Mouse (Mus musculus): ENCODE data around the gene Vmn1r88. TPM values are rescaled to one million over a fixed set of nuclear protein-coding genes. Genes with fewer than 3 reads are reported as not detected.
"Not testable (repeated sequence)": the region's sequence is repeated elsewhere in the genome, so short reads cannot be mapped to it uniquely, and the experiment has no call there.

The Vmn1r88 gene
- total RNA-seq (2014; rRNA removed) (not detected in 2 replicates), polyA plus RNA-seq (2012; rRNA removed) (not detected in 2 replicates)

DNA sequence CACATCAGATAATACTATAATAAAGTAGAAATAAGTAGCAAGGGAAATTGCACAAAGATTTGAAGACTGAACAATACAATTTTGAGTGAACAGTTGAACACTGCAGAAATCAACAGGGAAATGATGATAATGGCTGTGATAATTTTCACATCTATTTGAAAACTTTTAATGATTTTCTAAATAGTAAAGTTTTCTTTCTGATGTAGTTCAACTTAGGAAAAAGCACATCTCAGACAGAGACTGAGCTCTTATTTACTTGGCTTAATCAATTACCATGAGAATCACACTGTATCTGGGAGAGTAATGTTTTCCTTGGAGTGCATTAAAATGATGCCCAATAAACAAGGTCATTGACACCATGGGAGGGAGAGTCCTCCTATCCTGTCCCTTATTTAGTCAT, at the start of gene Vmn1r88:
Gene Vmn1r88, plus strand, starts transcription at position 301 of the 400 bp plus-strand sequence.
- Histone ChIP-seq H3K36me3 (ENCODE audit: control insufficient read depth, insufficient read depth, low read length) (no peaks in the 10 kb centered on the region), H3K27me3 (ENCODE audit: control insufficient read depth, insufficient read depth, low read length) (no peaks in the 10 kb centered on the region), H3K79me2 (ENCODE audit: control insufficient read depth, insufficient read depth, low read length) (no peaks in the 10 kb centered on the region), H3K27ac (replicated peaks; ENCODE audit: insufficient read depth, low read depth, low read length) (no peak within 1 kb of the TSS), H3K4me3 (ENCODE audit: insufficient read depth, low read depth, low read length) (no peak within 1 kb of the TSS), H3K9ac (ENCODE audit: low read depth, low read length) (no peak within 1 kb of the TSS), H3K4me1 (ENCODE audit: control insufficient read depth, insufficient read depth, low read length) (no peaks in the 10 kb centered on the region)
- no peak for DNase-seq (ENCODE audit: extremely low read depth, low read depth, low spot score)
- TF ChIP-seq CTCF (IDR thresholded peaks at IDR 0.05; ENCODE audit: low read depth, low read length), result no peak
- TF ChIP-seq POLR2A (IDR thresholded peaks at IDR 0.05; ENCODE audit: extremely low read depth, insufficient read depth, low read length), result no peak

DNA sequence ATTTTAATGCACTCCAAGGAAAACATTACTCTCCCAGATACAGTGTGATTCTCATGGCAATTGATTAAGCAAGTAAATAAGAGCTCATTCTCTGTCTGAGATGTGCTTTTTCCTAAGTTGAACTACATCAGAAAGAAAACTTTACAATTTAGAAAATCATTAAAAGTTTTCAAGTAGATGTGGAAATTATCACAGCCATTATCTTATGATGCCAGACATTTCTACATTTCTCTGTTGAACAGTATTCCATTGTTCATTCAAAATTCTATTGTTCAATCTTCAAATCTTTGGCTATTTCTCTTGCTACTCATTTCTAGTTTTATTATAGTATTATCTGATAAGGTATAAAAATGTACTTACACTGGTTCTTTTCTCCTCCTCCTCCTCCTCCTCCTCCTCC, 39.6 kb upstream of the Vmn1r88 start, which contains the start of gene Vmn1r86:
Gene Vmn1r86, minus strand, starts transcription at position 101 of the 400 bp plus-strand sequence.
- no peaks in the 10 kb centered on the region for H3K27me3 ChIP-seq (ENCODE audit: control insufficient read depth, insufficient read depth, low read length)
- DNase-seq (ENCODE audit: extremely low read depth, low read depth, low spot score), result no peak
- TF ChIP-seq POLR2A (IDR thresholded peaks at IDR 0.05; ENCODE audit: extremely low read depth, insufficient read depth, low read length) (no peak), CTCF (IDR thresholded peaks at IDR 0.05; ENCODE audit: low read depth, low read length) (no peak)

DNA sequence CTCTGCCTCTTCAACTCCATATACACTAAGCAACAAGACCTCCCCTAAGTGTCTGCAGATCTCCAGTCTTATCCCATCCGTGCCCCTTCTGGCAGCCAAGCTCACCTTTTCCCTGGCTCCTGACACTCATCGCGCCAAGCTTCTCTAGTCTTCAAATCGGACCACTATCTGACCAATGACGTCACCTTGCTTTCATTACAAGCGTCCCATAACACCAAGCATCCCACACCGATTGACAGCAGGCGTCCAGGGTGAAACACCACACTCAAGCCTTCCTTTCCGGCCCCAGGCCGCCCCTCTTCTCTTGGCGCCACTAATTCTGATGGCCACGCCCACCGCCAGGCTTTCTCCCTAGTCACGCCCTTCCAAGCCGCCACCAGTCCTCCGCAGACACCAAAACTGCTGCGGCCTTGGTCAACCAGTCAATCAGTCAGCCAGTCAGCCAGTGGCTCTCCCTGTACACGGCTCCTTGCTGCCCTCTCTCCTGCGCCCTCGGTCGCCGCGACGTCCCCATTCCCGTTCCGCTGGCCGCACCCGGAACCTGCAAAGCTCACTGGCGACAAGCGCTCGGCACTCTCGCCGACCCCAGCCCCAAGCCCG, 35.7 kb upstream of the Vmn1r88 start:
- not testable (repeated sequence) for H3K27ac ChIP-seq (replicated peaks; ENCODE audit: insufficient read depth, low read depth, low read length); DNase-seq (ENCODE audit: extremely low read depth, low read depth, low spot score); H3K79me2 ChIP-seq (ENCODE audit: control insufficient read depth, insufficient read depth, low read length); H3K36me3 ChIP-seq (ENCODE audit: control insufficient read depth, insufficient read depth, low read length); H3K27me3 ChIP-seq (ENCODE audit: control insufficient read depth, insufficient read depth, low read length); H3K4me1 ChIP-seq (ENCODE audit: control insufficient read depth, insufficient read depth, low read length); H3K9ac ChIP-seq (ENCODE audit: low read depth, low read length); H3K4me3 ChIP-seq (ENCODE audit: insufficient read depth, low read depth, low read length)
- 5% methylated on average over 19 of the region's 34 CpGs for WGBS

More for the DNA sequence above, 39.6 kb upstream of the Vmn1r88 start, which contains the start of gene Vmn1r86:
- Histone ChIP-seq H3K36me3 (ENCODE audit: control insufficient read depth, insufficient read depth, low read length) (no peaks in the 10 kb centered on the region), H3K9ac (ENCODE audit: low read depth, low read length) (no peak within 1 kb of the TSS), H3K4me1 (ENCODE audit: control insufficient read depth, insufficient read depth, low read length) (no peaks in the 10 kb centered on the region), H3K79me2 (ENCODE audit: control insufficient read depth, insufficient read depth, low read length) (no peaks in the 10 kb centered on the region), H3K27ac (replicated peaks; ENCODE audit: insufficient read depth, low read depth, low read length) (no peak within 1 kb of the TSS), H3K4me3 (ENCODE audit: insufficient read depth, low read depth, low read length) (no peak within 1 kb of the TSS)

DNA sequence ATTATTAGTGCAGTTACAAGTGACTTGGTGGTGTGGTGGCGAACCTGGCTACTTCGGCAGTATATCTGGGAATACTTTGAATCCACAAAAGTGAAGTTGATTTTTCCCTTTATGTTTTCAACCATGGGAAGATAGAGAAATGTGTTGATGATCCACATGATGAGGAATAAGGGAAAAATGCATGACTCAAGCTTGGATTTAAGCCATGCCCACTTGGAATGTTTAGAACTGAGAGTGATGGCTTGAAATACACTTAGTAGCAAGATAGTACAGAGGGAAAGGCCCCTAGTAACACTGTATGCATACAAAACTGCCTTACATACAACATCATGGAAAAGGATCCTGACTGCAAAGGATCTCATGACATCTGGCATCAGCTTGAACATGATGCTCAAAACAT, 27.5 kb upstream of the Vmn1r88 start:
- Histone ChIP-seq H3K79me2 (ENCODE audit: control insufficient read depth, insufficient read depth, low read length) (no peaks in the 10 kb centered on the region), H3K27ac (replicated peaks; ENCODE audit: insufficient read depth, low read depth, low read length) (no peak overlapping the region), H3K36me3 (ENCODE audit: control insufficient read depth, insufficient read depth, low read length) (no peaks in the 10 kb centered on the region), H3K27me3 (ENCODE audit: control insufficient read depth, insufficient read depth, low read length) (no peaks in the 10 kb centered on the region), H3K9ac (ENCODE audit: low read depth, low read length) (no peak overlapping the region), H3K4me1 (ENCODE audit: control insufficient read depth, insufficient read depth, low read length) (no peaks in the 10 kb centered on the region), H3K4me3 (ENCODE audit: insufficient read depth, low read depth, low read length) (no peak overlapping the region)
- 82% methylated on average over 2 of the region's 2 CpGs for WGBS
- no peak for TF ChIP-seq POLR2A (IDR thresholded peaks at IDR 0.05; ENCODE audit: extremely low read depth, insufficient read depth, low read length)
- no peak for TF ChIP-seq CTCF (IDR thresholded peaks at IDR 0.05; ENCODE audit: low read depth, low read length)
- no peak for DNase-seq (ENCODE audit: extremely low read depth, low read depth, low spot score)

DNA sequence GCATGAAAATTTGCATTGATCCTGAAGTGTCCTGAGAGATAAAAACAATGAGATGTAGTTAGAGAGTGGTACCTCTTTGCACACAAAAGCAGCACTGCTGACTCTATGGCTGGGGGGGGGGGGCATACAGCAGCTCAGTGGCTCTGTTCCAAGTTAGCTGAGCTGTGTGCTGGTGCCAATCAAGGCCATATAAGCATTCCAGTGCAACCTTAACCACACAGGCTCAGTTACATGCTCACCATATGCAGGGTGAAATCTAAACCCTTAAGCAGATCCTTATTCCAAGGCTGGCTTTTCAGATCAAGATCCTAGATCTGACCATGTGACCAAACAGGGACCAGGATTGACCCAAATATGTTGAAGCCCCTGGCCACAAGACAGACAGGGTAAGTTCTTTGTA, 22.0 kb upstream of the Vmn1r88 start:
- no peak for DNase-seq (ENCODE audit: extremely low read depth, low read depth, low spot score)
- H3K79me2 ChIP-seq (ENCODE audit: control insufficient read depth, insufficient read depth, low read length), result no peaks in the 10 kb centered on the region
- no peak overlapping the region for H3K9ac ChIP-seq (ENCODE audit: low read depth, low read length)
- no peaks in the 10 kb centered on the region for H3K27me3 ChIP-seq (ENCODE audit: control insufficient read depth, insufficient read depth, low read length)
- H3K4me1 ChIP-seq (ENCODE audit: control insufficient read depth, insufficient read depth, low read length), result no peaks in the 10 kb centered on the region
- H3K4me3 ChIP-seq (ENCODE audit: insufficient read depth, low read depth, low read length), result no peak overlapping the region
- no peak overlapping the region for H3K27ac ChIP-seq (replicated peaks; ENCODE audit: insufficient read depth, low read depth, low read length)
- H3K36me3 ChIP-seq (ENCODE audit: control insufficient read depth, insufficient read depth, low read length), result no peaks in the 10 kb centered on the region
- TF ChIP-seq POLR2A (IDR thresholded peaks at IDR 0.05; ENCODE audit: extremely low read depth, insufficient read depth, low read length), result no peak
- TF ChIP-seq CTCF (IDR thresholded peaks at IDR 0.05; ENCODE audit: low read depth, low read length), result no peak

DNA sequence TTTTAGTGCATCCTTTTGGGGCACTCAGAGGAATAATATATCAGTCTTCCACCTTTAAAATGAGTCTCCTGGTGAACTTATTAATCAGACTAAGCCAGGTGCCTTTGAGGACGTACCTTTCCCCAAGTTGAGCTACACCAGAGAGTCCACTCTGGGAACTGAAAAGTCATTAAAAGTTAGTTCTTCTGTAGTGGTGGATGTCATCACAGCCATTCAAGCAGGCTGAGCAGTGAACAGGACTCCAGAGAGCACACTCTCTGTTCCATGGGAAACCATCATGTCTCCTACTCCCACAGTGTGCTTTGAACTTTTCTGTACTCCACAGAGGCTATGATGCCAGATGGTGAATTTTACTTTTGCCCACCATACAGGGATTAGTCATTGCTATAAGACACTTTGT, 19.3 kb upstream of the Vmn1r88 start, which contains the start of gene Vmn1r87:
Gene Vmn1r87, minus strand, starts transcription at position 101 of the 400 bp plus-strand sequence.
- H3K27ac ChIP-seq (replicated peaks; ENCODE audit: insufficient read depth, low read depth, low read length), result no peak within 1 kb of the TSS
- 85% methylated on average over 1 of the region's 1 CpGs for WGBS
- no peak for DNase-seq (ENCODE audit: extremely low read depth, low read depth, low spot score)

More for the DNA sequence above, 19.3 kb upstream of the Vmn1r88 start, which contains the start of gene Vmn1r87:
- Histone ChIP-seq H3K27me3 (ENCODE audit: control insufficient read depth, insufficient read depth, low read length) (no peaks in the 10 kb centered on the region), H3K4me1 (ENCODE audit: control insufficient read depth, insufficient read depth, low read length) (no peaks in the 10 kb centered on the region), H3K36me3 (ENCODE audit: control insufficient read depth, insufficient read depth, low read length) (no peaks in the 10 kb centered on the region), H3K9ac (ENCODE audit: low read depth, low read length) (no peak within 1 kb of the TSS), H3K4me3 (ENCODE audit: insufficient read depth, low read depth, low read length) (no peak within 1 kb of the TSS), H3K79me2 (ENCODE audit: control insufficient read depth, insufficient read depth, low read length) (no peaks in the 10 kb centered on the region)
- TF ChIP-seq POLR2A (IDR thresholded peaks at IDR 0.05; ENCODE audit: extremely low read depth, insufficient read depth, low read length) (no peak), CTCF (IDR thresholded peaks at IDR 0.05; ENCODE audit: low read depth, low read length) (no peak)
